Mouse (Mus musculus): Measurements from ENCODE around the gene Exoc4. TPM values are rescaled to one million over a fixed set of nuclear protein-coding genes. Genes with fewer than 3 reads are reported as not detected.

Exoc4 gene
- polyA plus RNA-seq, 1 experiment from 2014 or later: 40.5 TPM

- Histone ChIP-seq H3K27ac (ENCODE audit: poor library complexity, severe bottlenecking) (no peak overlapping the region), H3K27me3 (replicated peaks) (no peaks in the 10 kb centered on the region), H3K9me3 (replicated peaks) (no peaks in the 10 kb centered on the region), H3K9ac (no peak overlapping the region), H3K36me3 (no peaks in the 10 kb centered on the region), H3K4me1 (replicated peaks) (peaks cover 20% of the 10 kb centered on the region), H3K4me3 (no peak overlapping the region), H3K4me2 (no peak overlapping the region)
- peak; percentile 42; the same call in 1 of the 2 replicates for ATAC-seq (ENCODE audit: insufficient number of reproducible peaks, low FRiP score)
- 11% methylated on average over 5 of the region's 5 CpGs for WGBS
Measured at GRCm38 (mm10) chr6:33939169-33939568, 690.3 kb downstream of the Exoc4 start.

DNA sequence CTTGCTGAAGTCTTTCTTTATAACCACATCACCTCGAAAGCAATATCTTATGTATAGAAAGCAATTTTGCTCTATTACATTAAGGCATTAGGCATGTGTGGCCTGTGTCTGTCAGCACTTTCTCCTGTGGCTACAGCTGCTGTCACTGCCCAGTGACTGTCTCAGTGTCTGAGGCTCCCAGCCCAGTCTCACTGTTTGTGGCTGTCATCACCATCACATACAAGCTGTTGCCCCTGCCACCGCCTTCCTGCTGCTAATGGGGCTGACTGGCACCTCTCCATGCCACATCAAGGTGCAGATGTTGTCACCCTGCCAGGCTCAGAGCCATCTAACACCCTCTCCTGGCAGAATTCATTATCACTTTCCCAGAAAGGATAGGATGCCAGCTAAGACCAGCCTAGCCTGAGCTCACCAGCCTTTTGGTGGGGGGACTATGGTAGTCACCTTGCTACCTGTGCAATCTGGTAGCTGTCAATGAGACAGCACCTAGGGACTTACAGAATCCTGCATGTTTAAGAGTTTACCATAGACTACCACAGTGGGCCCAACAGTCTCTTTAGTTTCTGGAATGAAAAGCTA lies 698.1 kb downstream of the Exoc4 start:
- Histone ChIP-seq H3K36me3 (no peaks in the 10 kb centered on the region; the same call in 1 of the 2 replicates), H3K4me1 (replicated peaks) (peaks cover 18% of the 10 kb centered on the region), H3K27me3 (replicated peaks) (no peaks in the 10 kb centered on the region), H3K9me3 (replicated peaks) (0 out of 2 replicates have a peak, but pooled peaks cover 3% of the 10 kb centered on the region), H3K27ac (ENCODE audit: poor library complexity, severe bottlenecking) (peak overlapping the region; percentile 43), H3K4me3 (no peak overlapping the region), H3K4me2 (no peak overlapping the region), H3K9ac (no peak overlapping the region)
- peak; percentile 68 for ATAC-seq (ENCODE audit: insufficient number of reproducible peaks, low FRiP score)
- WGBS: 25% methylated on average over 2 of the region's 2 CpGs

- Histone ChIP-seq H3K4me3 (no peak overlapping the region), H3K36me3 (no peaks in the 10 kb centered on the region; the same call in 1 of the 2 replicates), H3K9ac (no peak overlapping the region), H3K27ac (ENCODE audit: poor library complexity, severe bottlenecking) (no peak overlapping the region), H3K4me1 (replicated peaks) (peaks cover 18% of the 10 kb centered on the region), H3K4me2 (no peak overlapping the region), H3K27me3 (replicated peaks) (no peaks in the 10 kb centered on the region), H3K9me3 (replicated peaks) (0 out of 2 replicates have a peak, but pooled peaks cover 3% of the 10 kb centered on the region)
- 84% methylated on average over 2 of the region's 2 CpGs for WGBS
- ATAC-seq (ENCODE audit: insufficient number of reproducible peaks, low FRiP score): no peak
Measured at GRCm38 (mm10) chr6:33950113-33950512, 701.2 kb downstream of the Exoc4 start.

- no peak overlapping the region for H3K4me3 ChIP-seq
- H3K9ac ChIP-seq: no peak overlapping the region
- peaks cover 19% of the 10 kb centered on the region for H3K4me1 ChIP-seq (replicated peaks)
- 73% methylated on average over 7 of the region's 7 CpGs for WGBS
- H3K36me3 ChIP-seq: no peaks in the 10 kb centered on the region
- H3K27ac ChIP-seq (ENCODE audit: poor library complexity, severe bottlenecking): no peak overlapping the region
- no peak overlapping the region for H3K4me2 ChIP-seq
- H3K9me3 ChIP-seq (replicated peaks): no peaks in the 10 kb centered on the region
- H3K27me3 ChIP-seq (replicated peaks): 0 out of 2 replicates have a peak, but pooled peaks cover 3% of the 10 kb centered on the region
- no peak for ATAC-seq (ENCODE audit: insufficient number of reproducible peaks, low FRiP score)
Measured at GRCm38 (mm10) chr6:33955469-33955868, 706.6 kb downstream of the Exoc4 start.

DNA sequence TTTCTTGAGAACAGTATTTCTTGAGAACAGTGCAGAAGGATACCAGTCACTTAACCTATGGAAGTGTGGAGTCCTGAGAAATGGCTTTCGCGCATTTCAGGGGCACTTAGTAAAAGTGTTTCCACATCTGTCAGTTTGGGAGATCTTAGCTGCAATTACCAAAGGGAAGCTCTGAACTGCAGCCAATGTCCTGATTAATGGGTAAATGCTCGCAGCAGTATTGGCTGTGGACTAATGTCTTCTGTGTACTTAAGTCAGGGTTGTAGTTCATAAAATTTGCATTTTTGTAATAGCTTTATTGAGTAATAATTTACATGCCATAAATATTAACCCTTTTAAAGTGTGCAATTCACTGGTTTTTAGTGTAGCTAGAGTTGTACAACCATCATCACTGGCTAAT lies 709.4 kb downstream of the Exoc4 start:
- no peak for ATAC-seq (ENCODE audit: insufficient number of reproducible peaks, low FRiP score)
- Histone ChIP-seq H3K27ac (ENCODE audit: poor library complexity, severe bottlenecking) (no peak overlapping the region), H3K4me3 (no peak overlapping the region), H3K36me3 (no peaks in the 10 kb centered on the region), H3K9me3 (replicated peaks) (no peaks in the 10 kb centered on the region), H3K9ac (no peak overlapping the region), H3K4me1 (replicated peaks) (peaks cover 19% of the 10 kb centered on the region), H3K4me2 (no peak overlapping the region), H3K27me3 (replicated peaks) (0 out of 2 replicates have a peak, but pooled peaks cover 3% of the 10 kb centered on the region)
- WGBS: 85% methylated on average over 3 of the region's 3 CpGs

DNA sequence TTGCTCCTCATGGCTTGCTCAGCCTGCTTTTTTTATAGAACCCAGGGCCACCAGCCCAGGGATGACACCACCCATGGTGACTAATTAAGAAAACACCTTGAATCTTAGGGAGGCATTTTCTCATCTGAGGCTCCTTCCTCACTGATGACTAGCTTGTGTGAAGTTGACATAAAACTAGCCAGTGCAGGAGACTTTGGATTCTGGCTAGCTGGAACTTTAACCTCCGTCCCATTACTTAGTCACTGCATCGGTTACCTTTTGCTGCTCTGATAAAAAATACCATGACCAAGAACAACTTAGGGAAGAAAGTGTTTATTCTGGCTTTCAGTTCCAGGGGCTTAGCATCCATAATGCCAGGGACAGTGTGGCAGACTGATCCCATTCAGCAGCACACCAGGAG lies 711.9 kb downstream of the Exoc4 start:
- ATAC-seq (ENCODE audit: insufficient number of reproducible peaks, low FRiP score): no peak
- WGBS: 93% methylated on average over 2 of the region's 2 CpGs
- no peak overlapping the region for H3K4me2 ChIP-seq
- no peak overlapping the region for H3K9ac ChIP-seq
- H3K27me3 ChIP-seq (replicated peaks): 0 out of 2 replicates have a peak, but pooled peaks cover 3% of the 10 kb centered on the region
- no peaks in the 10 kb centered on the region for H3K9me3 ChIP-seq (replicated peaks)
- H3K27ac ChIP-seq (ENCODE audit: poor library complexity, severe bottlenecking): no peak overlapping the region
- no peak overlapping the region for H3K4me3 ChIP-seq
- no peaks in the 10 kb centered on the region for H3K36me3 ChIP-seq
- peaks cover 15% of the 10 kb centered on the region for H3K4me1 ChIP-seq (replicated peaks)

DNA sequence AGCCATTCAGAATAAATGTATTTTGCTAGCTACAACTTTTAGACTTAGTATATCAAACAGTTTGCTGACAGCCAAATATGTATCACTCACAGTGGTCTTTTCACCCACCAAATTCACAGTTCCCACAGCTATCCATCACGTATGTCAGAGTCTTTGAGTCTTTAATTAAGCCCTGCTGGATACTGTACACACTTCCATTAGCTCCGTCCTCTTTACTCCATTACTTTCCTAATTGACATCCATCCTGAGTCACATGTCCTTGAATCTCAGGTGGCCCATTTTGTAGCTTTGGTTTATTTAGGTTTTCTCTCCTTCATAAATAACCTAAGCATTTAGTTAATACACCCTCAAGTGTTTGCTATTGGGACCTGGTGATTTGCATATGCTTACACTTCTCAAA lies 714.2 kb downstream of the Exoc4 start:
- 78% methylated on average over 2 of the region's 2 CpGs for WGBS
- no peak overlapping the region for H3K4me3 ChIP-seq
- H3K4me1 ChIP-seq (replicated peaks): no peaks in the 10 kb centered on the region; the same call in 1 of the 2 replicates
- no peaks in the 10 kb centered on the region for H3K36me3 ChIP-seq
- no peak for ATAC-seq (ENCODE audit: insufficient number of reproducible peaks, low FRiP score)
- H3K9me3 ChIP-seq (replicated peaks): no peaks in the 10 kb centered on the region
- no peak overlapping the region for H3K27ac ChIP-seq (ENCODE audit: poor library complexity, severe bottlenecking)
- H3K4me2 ChIP-seq: no peak overlapping the region
- no peak overlapping the region for H3K9ac ChIP-seq
- H3K27me3 ChIP-seq (replicated peaks): 0 out of 2 replicates have a peak, but pooled peaks cover 3% of the 10 kb centered on the region

DNA sequence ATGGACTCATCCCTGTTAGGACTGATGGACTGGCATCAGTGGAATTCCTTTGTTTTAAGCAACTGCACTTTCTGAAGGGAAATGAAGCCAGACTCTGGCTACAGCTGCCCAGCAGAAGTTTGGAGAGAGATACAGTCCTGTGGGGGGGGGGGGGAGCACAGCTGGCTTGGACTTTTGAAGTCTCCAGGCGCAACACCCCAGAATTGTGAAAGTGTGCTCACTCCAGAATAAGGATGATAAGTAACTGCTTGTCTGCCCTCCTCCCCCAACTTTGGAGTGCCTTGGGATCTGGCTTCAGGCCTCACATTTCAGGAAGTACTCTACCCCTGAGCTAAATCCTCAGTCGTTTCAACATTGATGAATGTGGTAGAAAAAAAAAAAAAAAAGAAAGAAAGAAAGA lies 716.7 kb downstream of the Exoc4 start:
- WGBS: 39% methylated on average over 2 of the region's 2 CpGs
- no peak overlapping the region for H3K4me3 ChIP-seq
- H3K27me3 ChIP-seq (replicated peaks): no peaks in the 10 kb centered on the region
- no peaks in the 10 kb centered on the region for H3K9me3 ChIP-seq (replicated peaks)
- H3K27ac ChIP-seq (ENCODE audit: poor library complexity, severe bottlenecking): no peak overlapping the region
- no peaks in the 10 kb centered on the region for H3K36me3 ChIP-seq
- ATAC-seq (ENCODE audit: insufficient number of reproducible peaks, low FRiP score): no peak
- no peaks in the 10 kb centered on the region; the same call in 1 of the 2 replicates for H3K4me1 ChIP-seq (replicated peaks)
- no peak overlapping the region for H3K9ac ChIP-seq
- H3K4me2 ChIP-seq: no peak overlapping the region

GRCm38 (mm10) chr6:33968746-33969145 lies 719.9 kb downstream of the Exoc4 start:
- no peak overlapping the region for H3K27ac ChIP-seq (ENCODE audit: poor library complexity, severe bottlenecking)
- no peak overlapping the region for H3K4me3 ChIP-seq
- no peaks in the 10 kb centered on the region for H3K27me3 ChIP-seq (replicated peaks)
- H3K4me1 ChIP-seq (replicated peaks): peaks cover 7% of the 10 kb centered on the region; the same call in 1 of the 2 replicates
- WGBS: 78% methylated on average over 2 of the region's 2 CpGs
- H3K4me2 ChIP-seq: no peak overlapping the region
- H3K9me3 ChIP-seq (replicated peaks): no peaks in the 10 kb centered on the region
- ATAC-seq (ENCODE audit: insufficient number of reproducible peaks, low FRiP score): no peak
- H3K36me3 ChIP-seq: peaks cover 2% of the 10 kb centered on the region; the same call in 1 of the 2 replicates
- H3K9ac ChIP-seq: no peak overlapping the region

DNA sequence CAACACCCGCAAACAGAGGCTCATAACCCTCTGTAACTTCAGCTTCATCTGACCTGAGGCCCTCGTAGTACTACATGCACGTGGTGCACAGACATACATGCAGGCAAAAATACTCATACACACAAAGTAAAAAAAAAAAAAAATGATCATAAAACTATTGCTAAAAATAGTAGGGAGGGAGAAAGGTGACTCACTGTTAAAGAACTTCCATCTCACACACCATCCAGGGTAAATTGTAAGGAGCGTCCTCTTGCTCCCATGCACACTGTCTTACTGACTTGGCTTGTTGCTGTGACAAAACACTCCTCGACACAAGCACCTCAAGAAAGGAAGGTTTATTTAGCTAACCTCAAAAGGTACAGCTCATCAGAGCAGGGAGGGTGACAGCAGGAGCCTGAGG lies 723.9 kb downstream of the Exoc4 start:
- no peak overlapping the region for H3K4me2 ChIP-seq
- no peak overlapping the region for H3K9ac ChIP-seq
- H3K9me3 ChIP-seq (replicated peaks): no peaks in the 10 kb centered on the region
- H3K36me3 ChIP-seq: peaks cover 2% of the 10 kb centered on the region; the same call in 1 of the 2 replicates
- no peaks in the 10 kb centered on the region for H3K27me3 ChIP-seq (replicated peaks)
- peaks cover 11% of the 10 kb centered on the region; the same call in 1 of the 2 replicates for H3K4me1 ChIP-seq (replicated peaks)
- no peak overlapping the region for H3K4me3 ChIP-seq
- 67% methylated on average over 5 of the region's 5 CpGs for whole genome bisulfite sequencing
- H3K27ac ChIP-seq (ENCODE audit: poor library complexity, severe bottlenecking): no peak overlapping the region
- no peak for ATAC-seq (ENCODE audit: insufficient number of reproducible peaks, low FRiP score)

- Histone ChIP-seq H3K27ac (ENCODE audit: poor library complexity, severe bottlenecking) (no peak overlapping the region), H3K27me3 (replicated peaks) (no peaks in the 10 kb centered on the region), H3K4me3 (no peak overlapping the region), H3K36me3 (peaks cover 2% of the 10 kb centered on the region; the same call in 1 of the 2 replicates), H3K4me1 (replicated peaks) (peaks cover 11% of the 10 kb centered on the region; the same call in 1 of the 2 replicates), H3K9ac (no peak overlapping the region), H3K4me2 (no peak overlapping the region), H3K9me3 (replicated peaks) (no peaks in the 10 kb centered on the region)
- no peak for ATAC-seq (ENCODE audit: insufficient number of reproducible peaks, low FRiP score)
- 65% methylated on average over 10 of the region's 10 CpGs for WGBS
Measured at GRCm38 (mm10) chr6:33976576-33976975, 727.7 kb downstream of the Exoc4 start.
